Mouse (Mus musculus) G1E (cell line): ENCODE data around the gene Madd. TPM values are rescaled to one million over a fixed set of nuclear protein-coding genes. Genes with fewer than 3 reads are reported as not detected.

Experiments
- ATAC-seq: 2 replicates; pipeline ENCODE4 v1.8.0; 2016; ENCODE audit warnings: mild to moderate bottlenecking; ENCODE audit not compliant: insufficient number of reproducible peaks, poor library complexity, low FRiP score, severe bottlenecking; ENCODE audit errors: extremely low read depth
- DNase-seq: peaks from one replicate; pipeline ENCODE4 v3.0.0; 2012; ENCODE audit warnings: low spot score
- H3K27me3 ChIP-seq: 2 replicates; pipeline ENCODE4 v1.6.1; 2012; ENCODE audit warnings: mild to moderate bottlenecking, low read length, inconsistent platforms; ENCODE audit not compliant: insufficient read depth
- H3K36me3 ChIP-seq: replicated peaks from 2 replicates; pipeline ENCODE3; 2012; ENCODE audit warnings: mild to moderate bottlenecking, inconsistent platforms
- H3K4me1 ChIP-seq: 2 replicates; pipeline ENCODE4 v1.6.1; 2012; ENCODE audit warnings: low read depth, low read length, inconsistent platforms, mixed read lengths; ENCODE audit not compliant: insufficient read depth
- H3K4me3 ChIP-seq: 2 replicates; pipeline ENCODE4 v1.5.1; 2012; ENCODE audit warnings: low read depth, mild to moderate bottlenecking, inconsistent platforms, low read length, moderate library complexity, mixed read lengths
- H3K9me3 ChIP-seq: replicated peaks from 2 replicates; pipeline ENCODE4 v1.6.1; 2012; ENCODE audit warnings: inconsistent platforms
- CTCF ChIP-seq: IDR thresholded peaks from 2 replicates; pipeline ENCODE4 v1.5.1; 2012; ENCODE audit warnings: low read depth, low read length, inconsistent platforms, mixed read lengths
- GATA1 ChIP-seq: IDR thresholded peaks from 2 replicates; pipeline ENCODE4 v1.6.1; 2012; ENCODE audit warnings: borderline replicate concordance, low read length, inconsistent platforms, mixed read lengths
- GATA2 ChIP-seq: IDR thresholded peaks from 2 replicates; pipeline ENCODE4 v1.6.1; 2012; ENCODE audit warnings: low read depth, low read length, inconsistent platforms, borderline replicate concordance
- POLR2AphosphoS5 ChIP-seq: IDR thresholded peaks from 2 replicates; pipeline ENCODE4 v1.6.1; 2012; ENCODE audit warnings: low read depth, low read length, inconsistent platforms; ENCODE audit not compliant: insufficient replicate concordance
- TAL1 ChIP-seq: conservative IDR thresholded peaks from 2 replicates; pipeline ENCODE4 v1.6.1; 2012; ENCODE audit warnings: low read depth, low read length, inconsistent platforms, mixed read lengths
- polyA plus RNA-seq: library from polyadenylated mRNA; stranded (reverse); fragments of >175 nt; gene quantifications from 2 replicates; pipeline ENCODE4 v1.2.3, GENCODE M21; 2012
- total RNA-seq, 2 experiments: library from RNA; stranded (forward) in 1 of 2; stranded (reverse) in 1 of 2; fragments of 200-1000 nt in 1 of 2; fragments of >200 nt in 1 of 2; fragmentation: Nextera tagmentation in 1 of 2; gene quantifications; 2 replicates each; pipeline ENCODE4 v1.2.3; 2014 to 2017

The Madd gene
- total and polyA plus RNA-seq, 3 experiments: 10.4 to 26.7 (median 18.0) TPM

- DNase-seq (no peak), ATAC-seq (no peak)
- Histone ChIP-seq H3K9me3 (no peaks in the 10 kb centered on the region), H3K4me1 (peaks cover 14% of the 10 kb centered on the region), H3K4me3 (no peak overlapping the region), H3K27me3 (no peaks in the 10 kb centered on the region), H3K36me3 (peaks cover 93% of the 10 kb centered on the region)
- TF ChIP-seq TAL1 (no peak), GATA2 (no peak), CTCF (no peak), POLR2AphosphoS5 (no peak), GATA1 (no peak)
Measured at GRCm38 (mm10) chr2:91164991-91165390, 18.6 kb downstream of the Madd start.

- Histone ChIP-seq H3K36me3 (peaks cover 94% of the 10 kb centered on the region), H3K4me3 (no peak overlapping the region), H3K4me1 (peaks cover 14% of the 10 kb centered on the region), H3K9me3 (no peaks in the 10 kb centered on the region), H3K27me3 (no peaks in the 10 kb centered on the region)
- ATAC-seq (no peak), DNase-seq (no peak)
- TF ChIP-seq CTCF (no peak), GATA1 (no peak), GATA2 (no peak), TAL1 (no peak), POLR2AphosphoS5 (no peak)
Measured at GRCm38 (mm10) chr2:91163532-91163931, 20.1 kb downstream of the Madd start.

GRCm38 (mm10) chr2:91162952-91163351 is 20.7 kb downstream of the Madd start:
- peaks cover 94% of the 10 kb centered on the region for H3K36me3 ChIP-seq

GRCm38 (mm10) chr2:91160591-91160990 is 23.0 kb downstream of the Madd start:
- peaks cover 94% of the 10 kb centered on the region for H3K36me3 ChIP-seq
- no peak overlapping the region for H3K4me3 ChIP-seq
- no peak for TF ChIP-seq GATA2
- no peak for TF ChIP-seq CTCF
- TF ChIP-seq POLR2AphosphoS5: no peak
- TF ChIP-seq GATA1: no peak
- no peak for TF ChIP-seq TAL1

More at GRCm38 (mm10) chr2:91162952-91163351, 20.7 kb downstream of the Madd start:
- no peak for ATAC-seq
- Histone ChIP-seq H3K4me1 (peaks cover 14% of the 10 kb centered on the region), H3K9me3 (no peaks in the 10 kb centered on the region), H3K4me3 (no peak overlapping the region), H3K27me3 (no peaks in the 10 kb centered on the region)
- DNase-seq: no peak
- TF ChIP-seq GATA1 (no peak), TAL1 (no peak), GATA2 (no peak), CTCF (no peak), POLR2AphosphoS5 (no peak)

GRCm38 (mm10) chr2:91157002-91157752 is 26.5 kb downstream of the Madd start:
- H3K27me3 ChIP-seq: no peaks in the 10 kb centered on the region
- TF ChIP-seq CTCF (no peak), GATA1 (no peak), TAL1 (no peak), POLR2AphosphoS5 (no peak), GATA2 (no peak)
- DNase-seq (no peak), ATAC-seq (no peak)
- H3K36me3 ChIP-seq: peaks cover 91% of the 10 kb centered on the region
- no peak overlapping the region for H3K4me3 ChIP-seq
- no peaks in the 10 kb centered on the region for H3K4me1 ChIP-seq
- H3K9me3 ChIP-seq: no peaks in the 10 kb centered on the region

More at GRCm38 (mm10) chr2:91160591-91160990, 23.0 kb downstream of the Madd start:
- peaks cover 14% of the 10 kb centered on the region for H3K4me1 ChIP-seq
- DNase-seq: no peak
- ATAC-seq: no peak
- no peaks in the 10 kb centered on the region for H3K9me3 ChIP-seq
- H3K27me3 ChIP-seq: no peaks in the 10 kb centered on the region

GRCm38 (mm10) chr2:91154091-91154490 is 29.5 kb downstream of the Madd start:
- TF ChIP-seq GATA1: no peak
- TF ChIP-seq TAL1: no peak
- no peak for TF ChIP-seq POLR2AphosphoS5
- no peak for TF ChIP-seq CTCF
- no peaks in the 10 kb centered on the region for H3K9me3 ChIP-seq
- H3K4me1 ChIP-seq: no peaks in the 10 kb centered on the region
- peaks cover 83% of the 10 kb centered on the region for H3K36me3 ChIP-seq
- ATAC-seq: no peak
- no peak for DNase-seq
- no peak overlapping the region for H3K4me3 ChIP-seq
- H3K27me3 ChIP-seq: no peaks in the 10 kb centered on the region

GRCm38 (mm10) chr2:91152885-91153377 is 30.7 kb downstream of the Madd start:
- Histone ChIP-seq H3K36me3 (peaks cover 78% of the 10 kb centered on the region), H3K27me3 (no peaks in the 10 kb centered on the region), H3K4me1 (no peaks in the 10 kb centered on the region), H3K4me3 (no peak overlapping the region), H3K9me3 (no peaks in the 10 kb centered on the region)
- TF ChIP-seq POLR2AphosphoS5 (no peak), CTCF (no peak), GATA1 (no peak), TAL1 (no peak)
- ATAC-seq (no peak), DNase-seq (no peak)
